Comparison of ENCODE assay signal across 8 mouse cellular contexts in genomic region chr11:69012071-69012601, GRCm38 (mm10). TPM values are rescaled to one million over a fixed set of nuclear protein-coding genes. Genes with fewer than 3 reads are reported as not detected.
DNase-seq lines count a peak whose midpoint lies in the region; ATAC-seq and TF ChIP-seq lines count a peak whose summit lies in the region.

No protein-coding gene starts in this region.

- peaks cover 3% of the 10 kb centered on the region for H3K36me3 ChIP-seq in E14TG2a.4 (ENCODE audit: insufficient read depth, low read length)
- H3K36me3 ChIP-seq in forebrain, embryonic 13.5 days (ENCODE audit: poor library complexity, severe bottlenecking) = no peaks in the 10 kb centered on the region
- H3K36me3 ChIP-seq in neural tube, embryonic 15.5 days = no peaks in the 10 kb centered on the region

- peak overlapping the region; percentile 77 for H3K9ac ChIP-seq in forebrain, embryonic 13.5 days
- peak overlapping the region; percentile 68 for H3K9ac ChIP-seq in neural tube, embryonic 15.5 days (replicated peaks)

- H3K27me3 ChIP-seq in E14TG2a.4 (ENCODE audit: insufficient read depth, low read length) = no peaks in the 10 kb centered on the region
- no peaks in the 10 kb centered on the region for H3K27me3 ChIP-seq in forebrain, embryonic 13.5 days
- H3K27me3 ChIP-seq in neural tube, embryonic 15.5 days (replicated peaks) = no peaks in the 10 kb centered on the region

- H3K4me1 ChIP-seq in E14TG2a.4 (replicated peaks; ENCODE audit: low read depth, low read length) = peaks cover 50% of the 10 kb centered on the region
- peaks cover 34% of the 10 kb centered on the region for H3K4me1 ChIP-seq in forebrain, embryonic 13.5 days
- H3K4me1 ChIP-seq in neural tube, embryonic 15.5 days = peaks cover 34% of the 10 kb centered on the region

- peak; percentile 95 for DNase-seq in c-Kit-positive CD71-positive TER-119-positive erythroid progenitor cells, embryonic 14.5 days (ENCODE audit: low spot score)
- peak; percentile 94 to 95 for DNase-seq in heart, postnatal 10 days
- peak; percentile 89 for DNase-seq in layer of hippocampus, adult 11-12 months (ENCODE audit: low spot score)
- peak; percentile 93 to 95 for DNase-seq in lung, adult 18-20 months
- peak; percentile 91 for DNase-seq in testis, postnatal 14 days (ENCODE audit: low spot score)

- peak overlapping the region; percentile 91 for H3K27ac ChIP-seq in forebrain, embryonic 13.5 days
- H3K27ac ChIP-seq in neural tube, embryonic 15.5 days (replicated peaks) = peak overlapping the region; percentile 83

- H3K9me3 ChIP-seq in E14TG2a.4 (ENCODE audit: low read length) = no peaks in the 10 kb centered on the region
- H3K9me3 ChIP-seq in forebrain, embryonic 13.5 days (replicated peaks) = no peaks in the 10 kb centered on the region
- H3K9me3 ChIP-seq in neural tube, embryonic 15.5 days (replicated peaks) = no peaks in the 10 kb centered on the region

- peak; percentile 77 for ATAC-seq in forebrain, embryonic 13.5 days
- ATAC-seq in neural tube, embryonic 15.5 days (ENCODE audit: low FRiP score) = peak; percentile 66

- intact Hi-C loops in heart, postnatal 10 days (cut with DNase I) = no loop called here

- TF ChIP-seq CTCF in E14TG2a.4 (conservative IDR thresholded peaks at IDR 0.05; ENCODE audit: low read length) = no peak

- peak overlapping the region; percentile 76 for H3K4me2 ChIP-seq in forebrain, embryonic 13.5 days
- H3K4me2 ChIP-seq in neural tube, embryonic 15.5 days = peak overlapping the region; percentile 89

- peak overlapping the region; percentile 79 for H3K4me3 ChIP-seq in E14TG2a.4 (replicated peaks; ENCODE audit: low read length)
- H3K4me3 ChIP-seq in forebrain, embryonic 13.5 days = peak overlapping the region; percentile 55
- H3K4me3 ChIP-seq in neural tube, embryonic 15.5 days (replicated peaks) = peak overlapping the region; percentile 45

- WGBS in forebrain, embryonic 13.5 days = under 1% methylated on average over 18 of the region's 18 CpGs
- 1% methylated on average over 18 of the region's 18 CpGs for WGBS in neural tube, embryonic 15.5 days

RNA-seq across cellular contexts. Expression of gene Ctc1, which starts 3.6 kb away (rescaled TPM):
- 55.6 and 67.4 TPM in 2 replicates for polyA plus RNA-seq in forebrain, embryonic 13.5 days (2015; fragmentation: Nextera tagmentation; extraction: Ambion mirVana)
- 10 to 100 TPM; 21.9 to 26.6 TPM for total RNA-seq in heart, postnatal 10 days (2021)
- 53.4 and 55.0 TPM in 2 replicates for polyA plus RNA-seq in neural tube, embryonic 15.5 days (2015; fragmentation: Nextera tagmentation; extraction: Ambion mirVana)

RNA-seq across cellular contexts. Expression of gene Pfas, which starts 3.9 kb away (rescaled TPM):
- 34.9 and 37.7 TPM in 2 replicates for polyA plus RNA-seq in forebrain, embryonic 13.5 days (2015; fragmentation: Nextera tagmentation; extraction: Ambion mirVana)
- 1 to 10 TPM; 9.3 to 9.5 TPM for total RNA-seq in heart, postnatal 10 days (2021)
- polyA plus RNA-seq in neural tube, embryonic 15.5 days (2015; fragmentation: Nextera tagmentation; extraction: Ambion mirVana) = 15.5 and 20.2 TPM in 2 replicates

RNA-seq across cellular contexts. Expression of gene Aurkb, which starts 33.3 kb away (rescaled TPM):
- polyA plus RNA-seq in forebrain, embryonic 13.5 days (2015; fragmentation: Nextera tagmentation; extraction: Ambion mirVana) = 143 and 149 TPM in 2 replicates
- total RNA-seq in heart, postnatal 10 days (2021) = 10 to 100 TPM; 11.6 to 15.4 TPM
- polyA plus RNA-seq in neural tube, embryonic 15.5 days (2015; fragmentation: Nextera tagmentation; extraction: Ambion mirVana) = 15.6 and 47.4 TPM in 2 replicates

RNA-seq across cellular contexts. Expression of gene Rangrf, which starts 37.2 kb away (rescaled TPM):
- polyA plus RNA-seq in forebrain, embryonic 13.5 days (2015; fragmentation: Nextera tagmentation; extraction: Ambion mirVana) = 46.8 and 49.3 TPM in 2 replicates
- 10 to 100 TPM; 40.1 to 46.8 TPM for total RNA-seq in heart, postnatal 10 days (2021)
- polyA plus RNA-seq in neural tube, embryonic 15.5 days (2015; fragmentation: Nextera tagmentation; extraction: Ambion mirVana) = 33.7 and 33.9 TPM in 2 replicates

RNA-seq across cellular contexts. Expression of gene Slc25a35, which starts 44.2 kb away (rescaled TPM):
- 1.2 and 1.4 TPM in 2 replicates for polyA plus RNA-seq in forebrain, embryonic 13.5 days (2015; fragmentation: Nextera tagmentation; extraction: Ambion mirVana)
- 1 to 10 TPM; 3.4 to 4.3 TPM for total RNA-seq in heart, postnatal 10 days (2021)
- 1.9 and 2.1 TPM in 2 replicates for polyA plus RNA-seq in neural tube, embryonic 15.5 days (2015; fragmentation: Nextera tagmentation; extraction: Ambion mirVana)

Comparison
In these comparisons a context has a peak if more than half of its experiments do, and no peak if none do; other contexts are left out.
1. Peak in every context shown above with its lines: DNase-seq, ATAC-seq, H3K4me3 ChIP-seq and H3K27ac ChIP-seq.